Mouse (Mus musculus) activated CD4-positive, CD25-positive, alpha-beta regulatory T cell, adult 4 months (primary cell): ENCODE measurements around the gene Cd209a. TPM values are rescaled to one million over a fixed set of nuclear protein-coding genes. Genes with fewer than 3 reads are reported as not detected.
A peak's percentile ranks its signal among the peaks of the same experiment; 100 is the strongest.
"Not testable (repeated sequence)": the region's sequence is repeated elsewhere in the genome, so short reads cannot be mapped to it uniquely, and the experiment has no call there.

Experiments used
- ATAC-seq: one replicate; pipeline ENCODE4 v1.8.0; 2017
- polyA plus RNA-seq, 2 experiments: library from polyadenylated mRNA; unstranded; fragments of 100-300 nt; shearing (Covaris generic); gene quantifications; one replicate each; pipeline ENCODE4 v1.2.1; 2017

Cd209a gene
- polyA plus RNA-seq: not detected

DNA sequence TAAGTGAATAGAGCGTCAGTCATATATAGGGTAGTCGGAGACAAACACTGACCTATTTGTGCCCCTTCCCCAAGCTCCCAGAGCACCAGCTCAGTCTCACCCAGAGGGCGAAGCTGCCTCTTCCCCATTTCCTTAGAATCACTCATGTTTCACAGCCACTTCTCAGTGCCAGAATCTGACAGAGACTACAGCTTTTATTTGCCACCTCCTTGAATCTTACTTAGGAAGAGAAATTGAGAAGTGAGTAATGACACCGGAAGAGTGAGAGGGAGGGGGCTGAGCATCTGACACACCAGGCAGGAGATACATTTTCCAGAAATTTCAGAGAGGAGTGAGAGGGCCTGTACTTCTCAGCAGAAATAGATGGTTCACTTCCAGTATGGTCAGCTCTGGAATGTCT, at the start of gene Cd209a:
Gene Cd209a (minus strand): TSS at position 224 of the 400 bp plus-strand sequence.
- no peak for ATAC-seq

DNA sequence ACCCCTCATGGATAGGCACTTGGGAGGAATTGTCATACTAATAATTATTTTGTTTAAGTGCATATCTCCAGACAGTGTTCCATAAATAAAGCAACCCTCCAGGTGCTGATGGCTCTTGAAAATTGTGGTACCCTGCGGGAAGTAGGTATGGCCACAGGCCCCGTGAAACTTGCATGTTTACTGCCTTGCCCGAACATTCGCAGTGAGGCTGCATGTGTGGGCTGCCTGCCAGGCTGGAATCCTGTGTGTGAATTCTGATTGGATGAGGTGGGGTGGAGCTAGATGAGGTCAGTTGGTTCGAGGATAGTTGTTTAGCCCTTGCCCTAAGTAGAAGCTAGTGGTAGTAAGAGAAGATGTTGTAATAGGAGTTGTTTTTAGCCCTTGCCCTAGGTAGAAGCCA, 19.9 kb upstream of the Cd209a start:
- ATAC-seq: not testable (repeated sequence)

GRCm38 (mm10) chr8:3754261-3754850, 5.6 kb upstream of the Cd209a start:
- ATAC-seq: peak; percentile 92

DNA sequence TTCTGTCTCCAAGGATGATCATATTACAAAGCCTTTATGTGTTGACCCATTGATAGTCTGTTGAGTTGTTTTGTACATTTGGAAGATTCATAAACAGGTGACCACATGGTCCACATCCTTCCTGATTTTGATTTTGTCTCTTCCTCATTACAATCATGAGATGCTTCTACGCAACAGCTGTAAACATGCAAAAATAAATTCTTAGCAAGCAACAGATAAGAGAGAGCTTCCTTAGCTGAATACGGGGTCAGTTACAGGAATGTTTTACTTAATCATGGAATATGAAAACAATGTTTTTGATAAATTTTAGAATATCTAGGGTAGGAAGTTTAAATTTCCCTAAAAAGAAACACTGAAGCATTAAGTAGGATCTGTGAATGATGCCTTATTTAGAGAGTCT, 11.8 kb downstream of the Cd209a start:
- ATAC-seq: no peak

- no peak for ATAC-seq
Measured at GRCm38 (mm10) chr8:3735599-3735998, 13.2 kb downstream of the Cd209a start.

DNA sequence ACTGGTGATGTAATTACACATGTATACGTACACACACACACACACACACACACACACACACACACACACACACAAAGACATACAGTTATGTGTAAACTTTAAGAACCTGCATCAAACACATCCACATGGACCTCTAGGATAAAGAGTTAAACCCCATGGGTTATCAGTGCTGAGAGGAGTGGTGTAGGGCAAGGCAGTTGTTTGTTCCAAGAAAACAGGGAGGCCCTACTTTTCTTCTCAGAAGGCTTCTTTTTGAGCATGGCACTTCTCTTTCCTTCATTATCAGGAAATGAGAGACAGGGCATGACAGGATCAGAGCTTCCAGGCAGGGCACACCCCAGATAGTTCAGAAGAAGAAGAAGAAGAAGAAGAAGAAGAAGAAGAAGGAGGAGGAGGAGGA, 14.7 kb downstream of the Cd209a start:
- no peak for ATAC-seq

GRCm38 (mm10) chr8:3721041-3721440, 27.7 kb downstream of the Cd209a start:
- ATAC-seq: no peak

- no peak for ATAC-seq
Measured at GRCm38 (mm10) chr8:3720551-3720950, 28.2 kb downstream of the Cd209a start, which contains the start of gene Clec4g. Clec4g (minus strand) TSS chr8:3720651.

DNA sequence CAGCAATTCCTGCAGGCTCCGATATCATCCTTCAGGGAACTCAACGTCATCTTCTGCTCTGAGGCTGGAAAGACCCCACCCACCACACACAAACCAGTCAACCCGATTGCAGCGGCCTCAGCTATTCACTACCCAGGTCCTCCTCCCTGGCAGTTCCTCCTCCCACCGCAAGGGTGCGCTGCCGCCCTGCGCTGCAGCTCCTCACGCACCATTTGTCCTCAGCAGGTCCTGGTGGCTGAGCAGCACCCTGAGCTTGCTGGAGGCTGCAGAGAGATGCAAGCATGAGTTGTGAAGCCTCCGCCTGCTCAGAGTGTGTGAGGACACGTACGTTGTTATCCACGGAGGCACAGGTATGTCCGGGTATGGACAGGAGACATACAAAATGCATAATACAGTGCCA, 30.2 kb downstream of the Cd209a start:
- peak; percentile 23 for ATAC-seq

DNA sequence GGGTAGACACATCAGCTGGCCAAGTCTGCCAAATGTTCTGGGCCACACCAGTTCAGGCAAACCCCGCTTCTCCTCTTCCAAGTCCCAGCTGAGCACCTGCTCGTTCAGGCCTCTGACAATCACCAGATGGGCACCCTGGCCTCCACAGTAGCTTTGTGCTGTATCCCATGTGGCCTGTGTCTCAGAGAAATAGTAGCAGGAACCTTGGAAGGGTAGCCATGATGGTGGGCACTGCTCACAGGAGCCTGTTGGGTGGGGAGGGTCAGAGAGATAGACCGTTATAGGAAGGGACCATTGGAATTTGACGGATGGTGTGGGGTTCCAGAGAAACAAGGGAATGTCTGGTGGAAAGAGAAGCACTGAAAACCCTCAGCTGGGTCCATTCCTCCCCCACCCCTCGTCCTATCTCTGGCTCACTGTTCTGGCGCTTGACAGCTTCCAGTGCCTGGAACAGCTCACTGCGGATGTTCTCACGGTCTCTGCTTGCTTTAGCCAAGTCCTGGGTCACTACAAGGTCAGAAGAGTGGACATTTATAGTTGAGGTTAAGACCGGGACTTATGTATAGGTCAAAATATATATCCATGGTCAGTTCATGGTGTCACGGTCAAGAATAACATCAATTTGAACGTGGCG, 31.3 kb downstream of the Cd209a start:
- ATAC-seq: no peak

- no peak for ATAC-seq
Measured at GRCm38 (mm10) chr8:3711646-3712045, 37.1 kb downstream of the Cd209a start.

- no peak for ATAC-seq
Measured at GRCm38 (mm10) chr8:3710312-3710711, 38.5 kb downstream of the Cd209a start.

DNA sequence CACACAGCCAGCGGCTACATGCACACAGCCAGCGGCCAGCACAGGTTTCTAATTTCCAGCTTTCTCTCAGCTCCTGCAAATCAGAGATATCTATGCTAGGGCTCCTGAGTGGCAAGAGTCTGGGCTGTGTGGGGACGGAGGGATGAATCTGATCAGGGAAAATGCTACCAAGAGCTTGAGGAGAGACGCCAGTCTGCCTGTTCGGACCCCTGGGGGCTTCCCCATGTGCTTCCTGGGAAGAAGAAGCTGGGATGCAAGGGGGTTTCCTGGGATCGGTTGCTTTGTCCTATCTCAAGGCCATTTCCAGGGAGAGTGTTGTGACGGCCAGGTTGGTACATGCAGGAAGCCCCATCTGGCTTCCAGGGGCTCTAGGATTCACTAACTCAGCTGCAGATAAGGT, 41.2 kb downstream of the Cd209a start:
- ATAC-seq: no peak

- no peak for ATAC-seq
Measured at GRCm38 (mm10) chr8:3705711-3706110, 43.1 kb downstream of the Cd209a start.

GRCm38 (mm10) chr8:3701491-3701890, 47.3 kb downstream of the Cd209a start:
- ATAC-seq: no peak

GRCm38 (mm10) chr8:3694121-3694520, 54.7 kb downstream of the Cd209a start, which contains the start of gene Fcer2a:
Fcer2a (minus strand) TSS chr8:3694175.
- ATAC-seq: no peak

Other genes with a start within 250 kb of the Cd209a start
- gene Mcoln1, start 248.5 kb downstream of the Cd209a start, polyA plus RNA-seq: 10 to 100 TPM; 17.0 to 19.1 TPM
- 10 to 100 TPM; 18.8 to 24.8 TPM for gene Pnpla6, start 233.6 kb downstream of the Cd209a start, polyA plus RNA-seq
- gene C330021F23Rik, start 181.0 kb downstream of the Cd209a start, polyA plus RNA-seq: not detected
- gene Camsap3, start 161.7 kb downstream of the Cd209a start, polyA plus RNA-seq: not detected
- gene Xab2, start 127.7 kb downstream of the Cd209a start, polyA plus RNA-seq: 10 to 100 TPM; 65.9 to 74.1 TPM
- gene Pet100, start 127.4 kb downstream of the Cd209a start, polyA plus RNA-seq: 100 to 1,000 TPM in 1 of 2 experiments, 10 to 100 TPM in 1; 95.4 to 145 TPM
- not detected for gene Pcp2, start 123.4 kb downstream of the Cd209a start, polyA plus RNA-seq
- gene Stxbp2, start 118.0 kb downstream of the Cd209a start, polyA plus RNA-seq: 100 to 1,000 TPM; 184 to 205 TPM
- not detected for gene Retn, start 93.2 kb downstream of the Cd209a start, polyA plus RNA-seq
- under 1 TPM in 1 of 2 experiments, not detected in 1; 0.43 TPM for gene Mcemp1, start 83.2 kb downstream of the Cd209a start, polyA plus RNA-seq
- gene Fcor, start 76.6 kb downstream of the Cd209a start, polyA plus RNA-seq: not detected
- 10 to 100 TPM; 24.9 to 27.7 TPM for gene Trappc5, start 72.7 kb downstream of the Cd209a start, polyA plus RNA-seq
- 1 to 10 TPM in 1 of 2 experiments, under 1 TPM in 1; 0.77 to 5.1 TPM for gene Fcer2a, start 54.8 kb downstream of the Cd209a start, polyA plus RNA-seq
- not detected for gene Clec4g, start 28.3 kb downstream of the Cd209a start, polyA plus RNA-seq
- gene Cd209e, start 105.3 kb upstream of the Cd209a start, polyA plus RNA-seq: not detected
- gene Cd209d, start 129.6 kb upstream of the Cd209a start, polyA plus RNA-seq: not detected
- gene Cd209b, start 177.9 kb upstream of the Cd209a start, polyA plus RNA-seq: under 1 TPM in 1 of 2 experiments, not detected in 1; 0.38 TPM
- gene Cd209c, start 205.8 kb upstream of the Cd209a start, polyA plus RNA-seq: not detected